Mouse (Mus musculus): ENCODE results near the gene Med20. TPM values are rescaled to one million over a fixed set of nuclear protein-coding genes. Genes with fewer than 3 reads are reported as not detected.

Gene Med20
- 10.7 and 18.0 TPM in 2 replicates for polyA plus RNA-seq (2012; ENCODE audit: insufficient read depth, insufficient read length, missing spikeins)

DNA sequence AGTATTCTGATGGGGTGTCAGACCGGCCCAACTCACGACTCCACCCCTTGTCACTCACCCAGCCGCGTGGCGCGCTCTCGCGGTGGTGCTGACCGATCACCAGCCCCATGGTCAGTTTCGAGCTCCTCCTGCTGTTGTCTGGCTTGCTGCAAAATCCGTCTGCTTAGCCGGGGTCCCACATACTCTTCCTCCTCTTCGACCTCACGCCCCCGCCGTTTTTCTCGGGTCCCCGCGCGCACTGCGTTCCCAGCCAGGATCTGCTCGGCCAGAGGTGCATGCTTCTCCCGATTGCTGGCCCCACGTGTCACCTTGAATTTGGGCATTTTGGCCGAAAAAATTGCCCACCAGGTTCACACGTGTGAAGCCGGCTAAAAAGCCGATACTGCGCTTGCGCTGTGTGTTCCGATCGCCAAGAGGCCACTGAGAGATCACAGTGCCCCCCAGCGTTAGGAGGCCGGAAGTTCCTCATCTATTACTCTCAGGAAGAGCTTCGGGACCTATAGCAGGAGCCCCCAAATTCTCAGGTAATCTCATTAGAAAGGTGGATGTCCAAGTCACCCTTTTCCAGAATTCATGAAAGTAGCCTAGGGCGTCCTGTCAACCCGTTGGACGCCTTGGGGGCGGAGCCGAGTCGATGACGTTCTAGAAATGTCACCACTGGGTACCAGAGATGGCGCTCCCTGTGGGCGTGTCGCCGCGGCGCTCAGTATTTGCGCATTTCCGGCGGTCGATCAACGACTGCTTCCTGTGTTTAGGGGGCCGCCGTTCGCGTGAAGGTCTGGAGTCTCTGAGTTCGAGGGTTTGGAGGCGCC, at the start of gene Med20, which contains the start of the genes Bysl and Gm20517:
Gene Med20 (plus strand): TSS at position 734 of the 812 bp plus-strand sequence.
Gene Bysl (minus strand): TSS at position 644 of the 812 bp plus-strand sequence.
Gene Gm20517 (plus strand): TSS at position 741 of the 812 bp plus-strand sequence.
- Histone ChIP-seq H3K4me3 (ENCODE audit: insufficient read depth, low read depth, low read length) (peak within 1 kb of the TSS; percentile 88), H3K4me1 (ENCODE audit: control insufficient read depth, insufficient read depth, insufficient read length, low read length) (peaks cover 11% of the 10 kb centered on the region), H3K27ac (replicated peaks; ENCODE audit: low read depth, low read length) (peak within 1 kb of the TSS; percentile 96)

- Histone ChIP-seq H3K4me3 (ENCODE audit: insufficient read depth, low read depth, low read length) (no peak overlapping the region), H3K27ac (replicated peaks; ENCODE audit: low read depth, low read length) (no peak overlapping the region), H3K4me1 (ENCODE audit: control insufficient read depth, insufficient read depth, insufficient read length, low read length) (peaks cover 9% of the 10 kb centered on the region; the same call in 1 of the 2 replicates)
These were observed 48.5 kb upstream of the Med20 start for GRCm38 (mm10) chr17:47562875-47563274.

- Histone ChIP-seq H3K4me1 (ENCODE audit: control insufficient read depth, insufficient read depth, insufficient read length, low read length) (peaks cover 9% of the 10 kb centered on the region; the same call in 1 of the 2 replicates), H3K27ac (replicated peaks; ENCODE audit: low read depth, low read length) (no peak overlapping the region), H3K4me3 (ENCODE audit: insufficient read depth, low read depth, low read length) (no peak overlapping the region)
These were observed 46.8 kb upstream of the Med20 start for GRCm38 (mm10) chr17:47564612-47565011.

GRCm38 (mm10) chr17:47566133-47566532, 45.2 kb upstream of the Med20 start:
- no peak overlapping the region for H3K4me3 ChIP-seq (ENCODE audit: insufficient read depth, low read depth, low read length)
- H3K4me1 ChIP-seq (ENCODE audit: control insufficient read depth, insufficient read depth, insufficient read length, low read length) = peaks cover 9% of the 10 kb centered on the region; the same call in 1 of the 2 replicates
- no peak overlapping the region for H3K27ac ChIP-seq (replicated peaks; ENCODE audit: low read depth, low read length)

GRCm38 (mm10) chr17:47567271-47567670, 44.1 kb upstream of the Med20 start:
- Histone ChIP-seq H3K27ac (replicated peaks; ENCODE audit: low read depth, low read length) (peak overlapping the region; percentile 72), H3K4me3 (ENCODE audit: insufficient read depth, low read depth, low read length) (no peak overlapping the region), H3K4me1 (ENCODE audit: control insufficient read depth, insufficient read depth, insufficient read length, low read length) (peaks cover 9% of the 10 kb centered on the region; the same call in 1 of the 2 replicates)

DNA sequence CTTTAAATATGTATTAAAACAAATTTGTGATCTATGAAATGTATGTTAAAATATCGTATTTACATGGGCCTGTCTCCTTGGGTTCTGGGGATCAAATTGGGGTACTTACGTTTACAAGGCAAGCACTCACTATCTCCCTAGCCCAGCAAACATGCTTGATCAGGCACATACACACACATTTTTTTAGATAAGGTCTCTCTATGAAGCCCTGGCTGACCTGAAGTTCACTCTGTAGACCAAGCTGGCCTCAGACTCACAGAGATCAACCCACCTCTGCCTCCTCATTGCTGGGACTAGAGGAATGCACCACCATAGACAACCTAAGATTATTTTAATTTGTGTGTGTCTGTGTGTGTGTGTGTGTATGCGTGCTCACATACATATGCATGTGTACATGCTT, 43.0 kb upstream of the Med20 start:
- Histone ChIP-seq H3K4me1 (ENCODE audit: control insufficient read depth, insufficient read depth, insufficient read length, low read length) (peaks cover 9% of the 10 kb centered on the region; the same call in 1 of the 2 replicates), H3K4me3 (ENCODE audit: insufficient read depth, low read depth, low read length) (no peak overlapping the region), H3K27ac (replicated peaks; ENCODE audit: low read depth, low read length) (no peak overlapping the region)

GRCm38 (mm10) chr17:47568951-47569527, 42.3 kb upstream of the Med20 start:
- Histone ChIP-seq H3K4me1 (ENCODE audit: control insufficient read depth, insufficient read depth, insufficient read length, low read length) (peaks cover 9% of the 10 kb centered on the region; the same call in 1 of the 2 replicates), H3K27ac (replicated peaks; ENCODE audit: low read depth, low read length) (no peak overlapping the region), H3K4me3 (ENCODE audit: insufficient read depth, low read depth, low read length) (no peak overlapping the region)

DNA sequence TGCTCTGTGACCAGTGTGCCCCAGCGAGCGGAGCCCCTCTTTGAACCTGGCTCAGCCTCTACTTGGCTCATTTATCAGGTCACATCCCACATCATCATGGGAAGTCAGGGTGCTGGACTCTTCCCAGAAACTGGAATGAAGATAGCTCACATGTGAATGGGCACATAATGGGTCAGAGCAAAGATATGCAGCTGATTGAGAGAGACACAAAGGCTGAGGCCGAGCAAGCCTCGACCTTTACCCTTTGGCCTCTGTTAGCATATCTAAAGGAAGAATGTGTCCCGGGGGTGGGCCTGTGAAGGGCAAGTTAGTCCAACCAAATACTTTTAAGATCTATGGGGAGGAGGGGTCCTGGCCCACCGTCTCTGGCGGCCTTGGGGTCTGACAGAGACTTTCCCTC, 39.8 kb upstream of the Med20 start:
- H3K4me1 ChIP-seq (ENCODE audit: control insufficient read depth, insufficient read depth, insufficient read length, low read length) = peaks cover 5% of the 10 kb centered on the region; the same call in 1 of the 2 replicates
- H3K4me3 ChIP-seq (ENCODE audit: insufficient read depth, low read depth, low read length) = no peak overlapping the region
- H3K27ac ChIP-seq (replicated peaks; ENCODE audit: low read depth, low read length) = no peak overlapping the region

GRCm38 (mm10) chr17:47572436-47572835, 38.9 kb upstream of the Med20 start:
- Histone ChIP-seq H3K27ac (replicated peaks; ENCODE audit: low read depth, low read length) (no peak overlapping the region), H3K4me1 (ENCODE audit: control insufficient read depth, insufficient read depth, insufficient read length, low read length) (peaks cover 2% of the 10 kb centered on the region; the same call in 1 of the 2 replicates), H3K4me3 (ENCODE audit: insufficient read depth, low read depth, low read length) (no peak overlapping the region)

- Histone ChIP-seq H3K4me3 (ENCODE audit: insufficient read depth, low read depth, low read length) (no peak overlapping the region), H3K4me1 (ENCODE audit: control insufficient read depth, insufficient read depth, insufficient read length, low read length) (no peaks in the 10 kb centered on the region), H3K27ac (replicated peaks; ENCODE audit: low read depth, low read length) (no peak overlapping the region)
These were observed 37.4 kb upstream of the Med20 start for GRCm38 (mm10) chr17:47574028-47574427.

DNA sequence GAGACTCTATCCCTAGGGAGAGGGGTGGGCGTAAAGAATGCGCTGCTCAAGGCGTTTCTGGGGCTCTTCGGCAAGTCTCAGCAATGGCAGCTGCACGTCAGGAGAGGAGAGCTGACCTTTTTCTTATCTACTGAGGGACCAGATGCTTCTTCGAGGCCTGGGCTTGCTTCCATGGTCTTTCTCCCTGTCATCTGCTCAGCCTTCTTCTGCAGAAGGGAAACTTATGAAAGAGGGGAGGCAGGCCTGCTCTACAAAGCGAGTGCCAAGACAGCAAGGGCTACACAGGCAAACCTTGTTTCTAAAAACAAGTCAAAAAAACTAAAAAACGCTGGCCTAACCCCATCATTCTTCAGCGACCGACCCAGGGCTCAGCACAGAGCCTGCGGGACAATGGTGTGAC, 36.6 kb upstream of the Med20 start:
- H3K4me1 ChIP-seq (ENCODE audit: control insufficient read depth, insufficient read depth, insufficient read length, low read length) = no peaks in the 10 kb centered on the region
- no peak overlapping the region for H3K4me3 ChIP-seq (ENCODE audit: insufficient read depth, low read depth, low read length)
- no peak overlapping the region for H3K27ac ChIP-seq (replicated peaks; ENCODE audit: low read depth, low read length)

- H3K4me1 ChIP-seq (ENCODE audit: control insufficient read depth, insufficient read depth, insufficient read length, low read length) = no peaks in the 10 kb centered on the region
- H3K27ac ChIP-seq (replicated peaks; ENCODE audit: low read depth, low read length) = no peak overlapping the region
- H3K4me3 ChIP-seq (ENCODE audit: insufficient read depth, low read depth, low read length) = no peak overlapping the region
These were observed 32.7 kb upstream of the Med20 start for GRCm38 (mm10) chr17:47578655-47579054.

DNA sequence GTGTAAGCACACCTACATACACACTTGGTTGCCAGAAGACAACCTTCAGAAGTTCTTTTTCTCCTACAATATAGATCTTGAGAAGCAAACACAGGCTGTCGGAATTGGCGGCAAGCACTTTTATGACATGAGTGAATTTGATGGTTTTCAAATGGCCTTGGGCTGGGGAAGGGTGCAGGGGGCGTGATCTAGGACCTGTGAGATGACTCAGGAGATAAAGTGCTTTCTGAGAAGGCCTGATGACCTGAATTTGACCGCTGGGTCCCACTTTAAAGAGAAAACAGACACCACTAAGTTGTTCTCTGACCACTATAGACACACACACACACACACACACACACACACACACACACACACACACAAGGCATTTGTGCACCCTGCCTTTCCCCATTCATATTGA, 30.4 kb upstream of the Med20 start:
- H3K4me1 ChIP-seq (ENCODE audit: control insufficient read depth, insufficient read depth, insufficient read length, low read length) = no peaks in the 10 kb centered on the region
- no peak overlapping the region for H3K4me3 ChIP-seq (ENCODE audit: insufficient read depth, low read depth, low read length)
- H3K27ac ChIP-seq (replicated peaks; ENCODE audit: low read depth, low read length) = no peak overlapping the region

DNA sequence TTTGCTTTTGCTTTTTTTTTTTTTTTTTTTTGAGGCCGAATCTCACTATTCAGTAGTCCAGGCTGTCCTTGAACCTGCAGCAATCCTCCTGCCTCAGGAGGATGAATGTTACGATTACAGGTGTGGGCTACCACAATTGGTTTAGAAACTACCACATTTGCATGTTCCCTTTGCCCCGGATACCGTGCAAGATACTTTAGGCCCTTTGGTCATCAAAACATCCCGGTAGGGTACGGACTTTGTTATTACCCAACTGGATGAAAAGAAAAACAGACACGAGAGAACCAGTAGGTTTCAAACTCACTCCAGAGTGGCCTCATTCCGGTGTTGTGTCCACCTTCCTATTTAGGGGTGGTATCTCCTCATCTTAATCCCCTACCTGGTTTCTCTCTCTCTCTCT, 22.9 kb upstream of the Med20 start:
- H3K4me3 ChIP-seq (ENCODE audit: insufficient read depth, low read depth, low read length) = no peak overlapping the region
- no peaks in the 10 kb centered on the region for H3K4me1 ChIP-seq (ENCODE audit: control insufficient read depth, insufficient read depth, insufficient read length, low read length)
- H3K27ac ChIP-seq (replicated peaks; ENCODE audit: low read depth, low read length) = no peak overlapping the region

- no peak overlapping the region for H3K4me3 ChIP-seq (ENCODE audit: insufficient read depth, low read depth, low read length)
- no peak overlapping the region for H3K27ac ChIP-seq (replicated peaks; ENCODE audit: low read depth, low read length)
- peaks cover 5% of the 10 kb centered on the region; the same call in 1 of the 2 replicates for H3K4me1 ChIP-seq (ENCODE audit: control insufficient read depth, insufficient read depth, insufficient read length, low read length)
These were observed 20.3 kb upstream of the Med20 start for GRCm38 (mm10) chr17:47591073-47591472.
